ENCODE assay signal across 7 mouse cellular contexts in the genomic region with DNA sequence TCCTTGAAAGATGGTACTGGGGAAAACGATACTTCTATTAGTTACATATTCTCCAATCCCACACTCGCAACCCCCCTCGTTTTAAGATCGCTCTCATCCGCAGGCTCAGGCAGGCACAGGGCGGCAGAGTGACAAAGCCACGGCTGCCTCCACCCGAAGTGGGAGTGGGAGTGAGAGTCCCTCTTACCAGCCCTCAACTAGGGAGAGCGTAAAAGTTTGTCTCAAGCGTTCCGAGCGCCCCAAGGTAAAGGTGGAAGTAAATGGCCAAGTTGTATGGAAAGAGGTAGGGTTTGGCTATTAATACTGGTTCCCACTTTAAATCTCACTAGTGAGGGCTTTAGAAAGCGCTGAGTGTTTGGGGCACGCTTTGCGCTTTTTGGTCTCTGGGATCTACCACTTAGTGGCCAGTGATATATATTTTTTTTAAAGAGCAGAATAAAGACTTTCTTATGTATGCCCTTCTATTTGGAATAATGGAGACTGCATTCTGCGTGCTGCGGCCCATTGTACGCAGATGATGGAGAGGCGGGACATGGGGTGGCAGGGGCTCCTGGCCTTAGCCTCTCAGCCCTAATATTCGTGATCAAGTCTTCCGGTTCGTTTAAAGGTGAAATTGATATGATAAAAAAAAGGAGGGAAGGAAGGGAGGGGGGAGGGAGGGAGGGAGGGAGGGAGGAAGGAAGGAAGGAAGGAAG. TPM values are rescaled to one million over a fixed set of nuclear protein-coding genes. Genes with fewer than 3 reads are reported as not detected.
A peak's percentile ranks its signal among the peaks of the same experiment; 100 is the strongest.
DNase-seq lines count a peak whose midpoint lies in the region; ATAC-seq and TF ChIP-seq lines count a peak whose summit lies in the region.

No protein-coding gene starts in this region.

- H3K4me2 ChIP-seq in lung, embryonic 14.5 days = peak overlapping the region; percentile 80
- peak overlapping the region; percentile 85 for H3K4me2 ChIP-seq in intestine, embryonic 14.5 days (ENCODE audit: low read length)
- H3K4me2 ChIP-seq in neural tube, embryonic 13.5 days = peak overlapping the region; percentile 88

- no peaks in the 10 kb centered on the region for H3K36me3 ChIP-seq in lung, embryonic 14.5 days (ENCODE audit: insufficient read depth)
- H3K36me3 ChIP-seq in forebrain, embryonic 10.5 days (replicated peaks) = peaks cover 7% of the 10 kb centered on the region
- no peaks in the 10 kb centered on the region for H3K36me3 ChIP-seq in intestine, embryonic 14.5 days (ENCODE audit: control insufficient read depth, insufficient read depth, low read length)
- no peaks in the 10 kb centered on the region for H3K36me3 ChIP-seq in neural tube, embryonic 13.5 days

- H3K27me3 ChIP-seq in lung, embryonic 14.5 days (ENCODE audit: insufficient read depth, low read length) = peaks cover 22% of the 10 kb centered on the region
- peaks cover 50% of the 10 kb centered on the region for H3K27me3 ChIP-seq in forebrain, embryonic 10.5 days (ENCODE audit: poor library complexity, severe bottlenecking)
- peaks cover 47% of the 10 kb centered on the region for H3K27me3 ChIP-seq in intestine, embryonic 14.5 days (replicated peaks; ENCODE audit: control insufficient read depth, insufficient read depth, low read length)
- H3K27me3 ChIP-seq in neural tube, embryonic 13.5 days = no peaks in the 10 kb centered on the region

- H3K9me3 ChIP-seq in lung, embryonic 14.5 days (ENCODE audit: low read depth, low read length) = no peaks in the 10 kb centered on the region
- no peaks in the 10 kb centered on the region for H3K9me3 ChIP-seq in forebrain, embryonic 10.5 days
- H3K9me3 ChIP-seq in intestine, embryonic 14.5 days (ENCODE audit: control insufficient read depth, low read length) = no peaks in the 10 kb centered on the region
- no peaks in the 10 kb centered on the region for H3K9me3 ChIP-seq in neural tube, embryonic 13.5 days

- TF ChIP-seq CTCF in lung, embryonic 14.5 days (IDR thresholded peaks at IDR 0.05; ENCODE audit: low read depth) = no peak

- H3K27ac ChIP-seq in lung, embryonic 14.5 days (ENCODE audit: low read depth) = peak overlapping the region; percentile 59; the same call in 1 of the 2 replicates
- H3K27ac ChIP-seq in forebrain, embryonic 10.5 days = peak overlapping the region; percentile 100
- H3K27ac ChIP-seq in intestine, embryonic 14.5 days (ENCODE audit: low read depth) = no peak overlapping the region
- H3K27ac ChIP-seq in neural tube, embryonic 13.5 days (replicated peaks) = peak overlapping the region; percentile 98

- peak; percentile 21 for ATAC-seq in lung, embryonic 14.5 days (ENCODE audit: insufficient read depth)
- peak; percentile 17; the same call in 1 of the 2 replicates for ATAC-seq in intestine, embryonic 14.5 days (replicated peaks; ENCODE audit: low FRiP score, low TSS enrichment, low read depth)
- no peak; the same call in 1 of the 2 replicates for ATAC-seq in neural tube, embryonic 13.5 days (ENCODE audit: low read depth)

- peak; percentile 45 for DNase-seq in lung, embryonic 14.5 days
- no peak for DNase-seq in lung, postnatal 36 days
- peak; percentile 42 for DNase-seq in forebrain, embryonic 10.5 days (ENCODE audit: extremely low spot score, low spot score)
- DNase-seq in intestine, embryonic 14.5 days (ENCODE audit: low spot score) = peak; percentile 77
- DNase-seq in kidney, adult 18-20 months = no peak
- no peak for DNase-seq in retina, postnatal 1 day

- H3K4me3 ChIP-seq in lung, embryonic 14.5 days (ENCODE audit: low read depth, low read length) = peak overlapping the region; percentile 58
- peak overlapping the region; percentile 96 for H3K4me3 ChIP-seq in forebrain, embryonic 10.5 days
- H3K4me3 ChIP-seq in intestine, embryonic 14.5 days (ENCODE audit: low read depth, low read length) = peak overlapping the region; percentile 67
- H3K4me3 ChIP-seq in neural tube, embryonic 13.5 days = peak overlapping the region; percentile 97

- peak overlapping the region; percentile 35; the same call in 1 of the 2 replicates for H3K9ac ChIP-seq in lung, embryonic 14.5 days
- 0 out of 2 replicates have a peak overlapping the region, but pooled peaks have one; percentile 20 for H3K9ac ChIP-seq in intestine, embryonic 14.5 days (ENCODE audit: low read length)
- H3K9ac ChIP-seq in neural tube, embryonic 13.5 days = peak overlapping the region; percentile 92

- H3K4me1 ChIP-seq in lung, embryonic 14.5 days (ENCODE audit: insufficient read depth) = no peaks in the 10 kb centered on the region
- peaks cover 62% of the 10 kb centered on the region for H3K4me1 ChIP-seq in forebrain, embryonic 10.5 days
- no peaks in the 10 kb centered on the region; the same call in 1 of the 2 replicates for H3K4me1 ChIP-seq in intestine, embryonic 14.5 days (replicated peaks; ENCODE audit: control insufficient read depth, insufficient read depth, low read length)
- H3K4me1 ChIP-seq in neural tube, embryonic 13.5 days (replicated peaks) = peaks cover 25% of the 10 kb centered on the region

- WGBS in lung, embryonic 14.5 days = under 1% methylated on average over 22 of the region's 22 CpGs
- WGBS in forebrain, embryonic 10.5 days = under 1% methylated on average over 22 of the region's 22 CpGs
- WGBS in intestine, embryonic 14.5 days = 2% methylated on average over 22 of the region's 22 CpGs
- under 1% methylated on average over 22 of the region's 22 CpGs for WGBS in neural tube, embryonic 13.5 days

RNA-seq across cellular contexts. Expression of gene Nr2f1, which starts 2.5 kb away (rescaled TPM):
- 6.8 and 9.5 TPM in 2 replicates for polyA plus RNA-seq in lung, embryonic 14.5 days (2014; fragmentation: Nextera tagmentation; extraction: Ambion mirVana)
- 64.9 and 66.1 TPM in 2 replicates for polyA plus RNA-seq in forebrain, embryonic 10.5 days (2016; fragmentation: Nextera tagmentation; extraction: Ambion mirVana)
- polyA plus RNA-seq in intestine, embryonic 14.5 days (2014; fragmentation: Nextera tagmentation; extraction: Ambion mirVana) = 3.3 and 5.2 TPM in 2 replicates
- polyA plus RNA-seq in neural tube, embryonic 13.5 days (2015; fragmentation: Nextera tagmentation; extraction: Ambion mirVana) = 46.8 and 47.9 TPM in 2 replicates

Comparison
In these comparisons a context has a peak if more than half of its experiments do, and no peak if none do; other contexts are left out.
1. DNase-seq: peak in lung, embryonic 14.5 days (single experiment), forebrain, embryonic 10.5 days (single experiment) and intestine, embryonic 14.5 days (single experiment); none in lung, postnatal 36 days (single experiment), kidney, adult 18-20 months (single experiment) and retina, postnatal 1 day (single experiment).
2. H3K9ac ChIP-seq: peak in every context shown above with its lines; median percentile 92 in neural tube, embryonic 13.5 days; 35 in lung, embryonic 14.5 days; 20 in intestine, embryonic 14.5 days.
3. Peak in every context shown above with its lines, with median percentiles within 50 percentile points of each other: H3K4me2 ChIP-seq and H3K4me3 ChIP-seq.